Mouse (Mus musculus): ENCODE results near the gene Nmnat1. TPM values are rescaled to one million over a fixed set of nuclear protein-coding genes. Genes with fewer than 3 reads are reported as not detected.

The Nmnat1 gene
- polyA plus RNA-seq, 1 experiment from 2014 or later = 6.4 TPM

- 62% methylated on average over 8 of the region's 8 CpGs for WGBS (ENCODE audit: insufficient replicate concordance)
- ATAC-seq = no peak
These were observed 30.1 kb downstream of the Nmnat1 start, which contains the start of gene Rbp7 for GRCm38 (mm10) chr4:149454879-149455278. Gene Rbp7 (minus strand): TSS chr4:149454978.

GRCm38 (mm10) chr4:149454263-149454662 lies 30.7 kb downstream of the Nmnat1 start:
- Histone ChIP-seq H3K4me2 (ENCODE audit: low read depth, low read length) (no peak overlapping the region), H3K9me3 (ENCODE audit: low read length) (no peaks in the 10 kb centered on the region), H3K27me3 (ENCODE audit: insufficient read depth, low read length) (no peaks in the 10 kb centered on the region), H3K9ac (replicated peaks) (no peak overlapping the region), H3K27ac (ENCODE audit: low read depth) (no peak overlapping the region), H3K36me3 (replicated peaks; ENCODE audit: insufficient read depth, low read length) (no peaks in the 10 kb centered on the region), H3K4me3 (ENCODE audit: low read depth, low read length) (no peak overlapping the region), H3K4me1 (ENCODE audit: insufficient read depth) (no peaks in the 10 kb centered on the region)
- no peak for TF ChIP-seq CTCF (IDR thresholded peaks at IDR 0.05; ENCODE audit: low read depth)
- no peak for TF ChIP-seq EP300 (IDR thresholded peaks at IDR 0.05; ENCODE audit: low read depth)
- ATAC-seq (no peak), DNase-seq (peak; percentile 24)
- 71% methylated on average over 17 of the region's 17 CpGs for WGBS (ENCODE audit: insufficient replicate concordance)

More at GRCm38 (mm10) chr4:149454879-149455278, 30.1 kb downstream of the Nmnat1 start, which contains the start of gene Rbp7:
- Histone ChIP-seq H3K4me3 (ENCODE audit: low read depth, low read length) (no peak within 1 kb of the TSS), H3K27ac (ENCODE audit: low read depth) (no peak within 1 kb of the TSS), H3K4me2 (ENCODE audit: low read depth, low read length) (no peak within 1 kb of the TSS), H3K9ac (replicated peaks) (no peak within 1 kb of the TSS), H3K9me3 (ENCODE audit: low read length) (no peaks in the 10 kb centered on the region), H3K36me3 (replicated peaks; ENCODE audit: insufficient read depth, low read length) (no peaks in the 10 kb centered on the region), H3K4me1 (ENCODE audit: insufficient read depth) (no peaks in the 10 kb centered on the region), H3K27me3 (ENCODE audit: insufficient read depth, low read length) (no peaks in the 10 kb centered on the region)
- TF ChIP-seq CTCF (IDR thresholded peaks at IDR 0.05; ENCODE audit: low read depth) (no peak), EP300 (IDR thresholded peaks at IDR 0.05; ENCODE audit: low read depth) (no peak)
- DNase-seq = no peak

DNA sequence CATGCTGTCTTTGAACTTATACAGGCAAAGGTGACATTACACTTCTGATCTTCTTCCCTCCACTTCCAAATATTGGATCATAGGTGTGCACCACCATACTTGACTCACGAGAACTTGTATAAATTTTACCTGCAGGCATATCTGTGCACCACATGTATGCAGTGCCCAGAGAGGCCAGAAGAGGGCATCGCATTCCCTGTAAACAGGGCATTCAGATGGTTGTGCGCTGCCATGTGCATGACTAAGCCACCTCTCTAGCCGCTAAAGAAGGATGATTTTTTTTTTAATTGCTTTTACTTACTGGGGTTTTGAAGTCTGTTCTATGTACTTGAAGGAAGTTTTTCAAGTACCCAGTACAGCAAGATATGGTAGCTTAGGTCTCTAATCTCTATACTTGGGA lies 31.3 kb downstream of the Nmnat1 start:
- ATAC-seq (no peak), DNase-seq (peak; percentile 53)
- 75% methylated on average over 4 of the region's 4 CpGs for WGBS (ENCODE audit: insufficient replicate concordance)
- Histone ChIP-seq H3K9ac (replicated peaks) (no peak overlapping the region), H3K36me3 (replicated peaks; ENCODE audit: insufficient read depth, low read length) (no peaks in the 10 kb centered on the region), H3K4me1 (ENCODE audit: insufficient read depth) (no peaks in the 10 kb centered on the region), H3K27ac (ENCODE audit: low read depth) (no peak overlapping the region), H3K4me3 (ENCODE audit: low read depth, low read length) (no peak overlapping the region), H3K27me3 (ENCODE audit: insufficient read depth, low read length) (no peaks in the 10 kb centered on the region), H3K9me3 (ENCODE audit: low read length) (no peaks in the 10 kb centered on the region), H3K4me2 (ENCODE audit: low read depth, low read length) (no peak overlapping the region)
- TF ChIP-seq EP300 (IDR thresholded peaks at IDR 0.05; ENCODE audit: low read depth) (no peak), CTCF (IDR thresholded peaks at IDR 0.05; ENCODE audit: low read depth) (peak; percentile 62)

DNA sequence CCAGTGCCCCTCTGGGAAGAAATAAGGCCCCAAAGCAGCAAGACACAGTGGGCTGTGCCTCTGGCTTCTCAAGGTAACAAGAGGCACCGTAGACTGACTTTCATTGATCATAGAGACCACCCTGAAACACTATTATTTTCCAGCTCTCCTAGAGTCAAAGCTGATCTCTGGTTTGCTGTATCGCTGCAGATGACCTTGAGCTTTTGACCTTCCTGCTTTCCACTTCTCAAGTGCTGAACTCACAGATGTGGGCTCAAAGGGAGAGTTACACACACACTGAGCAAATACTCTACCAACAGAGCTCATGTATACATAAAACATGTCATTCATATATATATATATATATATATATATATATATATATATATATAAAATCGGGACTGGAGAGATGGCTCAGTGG lies 34.4 kb downstream of the Nmnat1 start:
- Histone ChIP-seq H3K4me1 (ENCODE audit: insufficient read depth) (peaks cover 5% of the 10 kb centered on the region), H3K9ac (replicated peaks) (no peak overlapping the region), H3K4me3 (ENCODE audit: low read depth, low read length) (no peak overlapping the region), H3K4me2 (ENCODE audit: low read depth, low read length) (no peak overlapping the region), H3K27me3 (ENCODE audit: insufficient read depth, low read length) (no peaks in the 10 kb centered on the region), H3K36me3 (replicated peaks; ENCODE audit: insufficient read depth, low read length) (no peaks in the 10 kb centered on the region), H3K9me3 (ENCODE audit: low read length) (no peaks in the 10 kb centered on the region), H3K27ac (ENCODE audit: low read depth) (no peak overlapping the region)
- DNase-seq (no peak), ATAC-seq (no peak)
- WGBS (ENCODE audit: insufficient replicate concordance) = 75% methylated on average over 3 of the region's 3 CpGs
- TF ChIP-seq EP300 (IDR thresholded peaks at IDR 0.05; ENCODE audit: low read depth) (no peak), CTCF (IDR thresholded peaks at IDR 0.05; ENCODE audit: low read depth) (no peak)

- TF ChIP-seq CTCF (IDR thresholded peaks at IDR 0.05; ENCODE audit: low read depth) = no peak
- TF ChIP-seq EP300 (IDR thresholded peaks at IDR 0.05; ENCODE audit: low read depth) = no peak
- 0 out of 2 replicates have a peak overlapping the region, but pooled peaks have one; percentile 60 for H3K27ac ChIP-seq (ENCODE audit: low read depth)
- H3K4me3 ChIP-seq (ENCODE audit: low read depth, low read length) = no peak overlapping the region
- no peak overlapping the region for H3K9ac ChIP-seq (replicated peaks)
- DNase-seq (no peak), ATAC-seq (no peak)
- peaks cover 14% of the 10 kb centered on the region for H3K4me1 ChIP-seq (ENCODE audit: insufficient read depth)
- H3K4me2 ChIP-seq (ENCODE audit: low read depth, low read length) = peak overlapping the region; percentile 72
- no peaks in the 10 kb centered on the region for H3K27me3 ChIP-seq (ENCODE audit: insufficient read depth, low read length)
- H3K36me3 ChIP-seq (replicated peaks; ENCODE audit: insufficient read depth, low read length) = no peaks in the 10 kb centered on the region
- no peaks in the 10 kb centered on the region for H3K9me3 ChIP-seq (ENCODE audit: low read length)
- WGBS (ENCODE audit: insufficient replicate concordance) = 52% methylated on average over 1 of the region's 1 CpGs
These were observed 38.7 kb downstream of the Nmnat1 start for GRCm38 (mm10) chr4:149446309-149446708.

DNA sequence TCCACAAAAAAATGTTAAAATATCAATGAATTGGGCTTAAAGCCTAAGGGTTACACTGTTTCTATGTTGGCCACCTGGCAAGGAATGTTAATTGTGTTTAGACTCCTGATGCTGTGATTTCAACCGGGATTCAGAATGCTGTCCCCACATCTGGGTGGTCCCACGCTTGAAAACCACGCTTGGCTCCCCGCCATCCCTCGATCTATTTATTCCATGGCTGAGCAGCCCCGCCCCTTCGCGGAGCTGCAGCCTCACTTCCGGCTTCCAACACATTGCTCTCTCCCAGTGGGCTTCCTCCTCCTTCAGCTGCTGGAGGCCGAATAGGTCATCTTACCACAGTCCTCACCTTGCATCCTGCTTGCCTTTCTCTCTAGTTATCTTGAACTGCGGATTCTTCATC lies 39.1 kb downstream of the Nmnat1 start:
- Histone ChIP-seq H3K27me3 (ENCODE audit: insufficient read depth, low read length) (no peaks in the 10 kb centered on the region), H3K4me3 (ENCODE audit: low read depth, low read length) (peak overlapping the region; percentile 38), H3K27ac (ENCODE audit: low read depth) (0 out of 2 replicates have a peak overlapping the region, but pooled peaks have one; percentile 60), H3K4me1 (ENCODE audit: insufficient read depth) (peaks cover 14% of the 10 kb centered on the region), H3K9ac (replicated peaks) (peak overlapping the region; percentile 48; the same call in 1 of the 2 replicates), H3K9me3 (ENCODE audit: low read length) (no peaks in the 10 kb centered on the region), H3K4me2 (ENCODE audit: low read depth, low read length) (peak overlapping the region; percentile 72), H3K36me3 (replicated peaks; ENCODE audit: insufficient read depth, low read length) (no peaks in the 10 kb centered on the region)
- TF ChIP-seq EP300 (IDR thresholded peaks at IDR 0.05; ENCODE audit: low read depth) (no peak), CTCF (IDR thresholded peaks at IDR 0.05; ENCODE audit: low read depth) (no peak)
- DNase-seq (peak; percentile 63), ATAC-seq (peak; percentile 42)
- 4% methylated on average over 11 of the region's 11 CpGs for WGBS (ENCODE audit: insufficient replicate concordance)

Data from liver, postnatal 0 days (tissue).